Mouse (Mus musculus): Measurements from ENCODE around the gene Slc28a2. TPM values are rescaled to one million over a fixed set of nuclear protein-coding genes. Genes with fewer than 3 reads are reported as not detected.
"Not testable (repeated sequence)": the region's sequence is repeated elsewhere in the genome, so short reads cannot be mapped to it uniquely, and the experiment has no call there.

The Slc28a2 gene
- 0.15 and 0.18 TPM in 2 replicates for polyA plus RNA-seq (2015; fragmentation: Nextera tagmentation; extraction: Ambion mirVana)

DNA sequence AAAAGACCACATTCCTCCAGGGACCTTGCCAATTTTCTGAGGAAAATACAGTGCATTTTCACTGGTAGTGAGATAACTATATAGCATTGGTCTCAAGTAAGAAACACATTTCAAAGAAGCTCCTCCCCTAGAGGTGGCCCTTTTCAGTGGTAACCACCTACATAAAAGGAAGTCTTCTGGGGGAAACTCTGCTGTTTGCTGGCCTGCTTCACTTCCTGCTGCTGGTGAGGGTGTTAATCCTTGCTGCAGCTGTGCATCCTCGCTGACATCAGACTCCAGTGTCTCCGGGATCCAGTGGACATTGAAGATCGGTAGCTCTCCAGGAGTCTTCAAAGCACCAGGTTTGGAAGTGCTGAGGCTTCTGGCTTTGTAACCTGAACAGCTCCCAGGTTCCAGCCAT is at the start of gene Slc28a2:
Gene Slc28a2 (plus strand): TSS at position 278 of the 400 bp plus-strand sequence.
- not testable (repeated sequence) for H3K4me3 ChIP-seq (ENCODE audit: low read length); H3K4me2 ChIP-seq (ENCODE audit: low read length); H3K9ac ChIP-seq (ENCODE audit: low read depth, low read length); ATAC-seq; H3K27ac ChIP-seq (ENCODE audit: low read depth, low read length); H3K36me3 ChIP-seq (ENCODE audit: control insufficient read depth, insufficient read depth, low read length); H3K27me3 ChIP-seq (replicated peaks; ENCODE audit: control insufficient read depth, insufficient read depth, low read length); H3K4me1 ChIP-seq (ENCODE audit: control insufficient read depth, insufficient read depth, low read depth, low read length); H3K9me3 ChIP-seq (ENCODE audit: control insufficient read depth, low read length)
- no CpG with 5 or more reads among the region's 3 CpGs for WGBS

DNA sequence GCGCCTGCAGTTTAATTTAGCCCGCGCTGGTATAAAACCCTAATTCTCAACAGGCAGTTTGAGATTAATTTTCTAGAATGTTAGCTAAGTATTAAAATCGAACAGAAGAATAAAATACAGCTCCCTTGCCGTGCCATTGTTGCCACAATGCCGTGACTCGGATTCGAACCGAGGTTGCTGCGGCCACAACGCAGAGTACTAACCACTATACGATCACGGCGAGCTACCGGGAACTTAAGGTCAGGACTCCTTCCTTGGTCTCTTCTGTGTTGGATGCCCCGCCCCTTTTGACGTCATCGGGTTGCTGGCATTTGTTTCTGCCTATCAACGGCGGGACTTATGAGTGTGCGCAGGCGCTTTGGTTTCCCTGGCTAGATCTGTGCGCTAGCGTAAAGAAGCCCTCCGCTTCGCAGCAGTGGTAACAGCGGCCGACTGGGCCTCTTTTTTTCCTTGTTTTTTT is 49.0 kb upstream of the Slc28a2 start:
- no peaks in the 10 kb centered on the region for H3K27me3 ChIP-seq (replicated peaks; ENCODE audit: control insufficient read depth, insufficient read depth, low read length)
- H3K4me1 ChIP-seq (ENCODE audit: control insufficient read depth, insufficient read depth, low read depth, low read length) = peaks cover 2% of the 10 kb centered on the region
- H3K36me3 ChIP-seq (ENCODE audit: control insufficient read depth, insufficient read depth, low read length) = no peaks in the 10 kb centered on the region
- H3K9ac ChIP-seq (ENCODE audit: low read depth, low read length) = peak overlapping the region; percentile 76
- peak overlapping the region; percentile 65 for H3K4me3 ChIP-seq (ENCODE audit: low read length)
- peak; percentile 91 for ATAC-seq
- no peaks in the 10 kb centered on the region for H3K9me3 ChIP-seq (ENCODE audit: control insufficient read depth, low read length)
- peak overlapping the region; percentile 93 for H3K27ac ChIP-seq (ENCODE audit: low read depth, low read length)
- peak overlapping the region; percentile 55 for H3K4me2 ChIP-seq (ENCODE audit: low read length)
- WGBS = under 1% methylated on average over 28 of the region's 28 CpGs

DNA sequence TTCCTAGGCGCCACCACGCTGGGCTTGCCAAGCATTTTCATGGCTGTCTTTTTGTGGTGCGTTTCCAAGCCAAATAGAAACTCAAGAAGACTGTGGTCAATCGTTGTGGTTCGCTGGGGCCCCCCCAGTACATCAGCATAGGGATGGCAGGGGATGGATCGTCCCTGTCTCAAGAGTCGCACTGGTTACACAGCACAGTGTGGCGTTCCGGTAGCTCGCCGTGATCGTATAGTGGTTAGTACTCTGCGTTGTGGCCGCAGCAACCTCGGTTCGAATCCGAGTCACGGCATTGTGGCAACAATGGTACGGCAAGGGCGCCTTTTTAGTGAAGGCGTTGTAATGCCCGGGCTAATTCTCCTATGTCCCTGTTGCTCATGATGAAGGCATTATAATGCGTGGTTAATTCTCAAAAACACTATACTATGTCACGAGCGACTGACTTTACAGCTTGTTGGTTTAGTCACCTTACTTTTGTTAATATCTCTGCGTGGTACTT is 48.5 kb upstream of the Slc28a2 start:
- Histone ChIP-seq H3K27ac (ENCODE audit: low read depth, low read length) (peak overlapping the region; percentile 93), H3K4me1 (ENCODE audit: control insufficient read depth, insufficient read depth, low read depth, low read length) (peaks cover 2% of the 10 kb centered on the region), H3K27me3 (replicated peaks; ENCODE audit: control insufficient read depth, insufficient read depth, low read length) (no peaks in the 10 kb centered on the region), H3K36me3 (ENCODE audit: control insufficient read depth, insufficient read depth, low read length) (no peaks in the 10 kb centered on the region), H3K4me3 (ENCODE audit: low read length) (peak overlapping the region; percentile 65), H3K9ac (ENCODE audit: low read depth, low read length) (peak overlapping the region; percentile 76), H3K9me3 (ENCODE audit: control insufficient read depth, low read length) (no peaks in the 10 kb centered on the region), H3K4me2 (ENCODE audit: low read length) (peak overlapping the region; percentile 55)
- under 1% methylated on average over 26 of the region's 26 CpGs for WGBS
- peak; percentile 80 for ATAC-seq

DNA sequence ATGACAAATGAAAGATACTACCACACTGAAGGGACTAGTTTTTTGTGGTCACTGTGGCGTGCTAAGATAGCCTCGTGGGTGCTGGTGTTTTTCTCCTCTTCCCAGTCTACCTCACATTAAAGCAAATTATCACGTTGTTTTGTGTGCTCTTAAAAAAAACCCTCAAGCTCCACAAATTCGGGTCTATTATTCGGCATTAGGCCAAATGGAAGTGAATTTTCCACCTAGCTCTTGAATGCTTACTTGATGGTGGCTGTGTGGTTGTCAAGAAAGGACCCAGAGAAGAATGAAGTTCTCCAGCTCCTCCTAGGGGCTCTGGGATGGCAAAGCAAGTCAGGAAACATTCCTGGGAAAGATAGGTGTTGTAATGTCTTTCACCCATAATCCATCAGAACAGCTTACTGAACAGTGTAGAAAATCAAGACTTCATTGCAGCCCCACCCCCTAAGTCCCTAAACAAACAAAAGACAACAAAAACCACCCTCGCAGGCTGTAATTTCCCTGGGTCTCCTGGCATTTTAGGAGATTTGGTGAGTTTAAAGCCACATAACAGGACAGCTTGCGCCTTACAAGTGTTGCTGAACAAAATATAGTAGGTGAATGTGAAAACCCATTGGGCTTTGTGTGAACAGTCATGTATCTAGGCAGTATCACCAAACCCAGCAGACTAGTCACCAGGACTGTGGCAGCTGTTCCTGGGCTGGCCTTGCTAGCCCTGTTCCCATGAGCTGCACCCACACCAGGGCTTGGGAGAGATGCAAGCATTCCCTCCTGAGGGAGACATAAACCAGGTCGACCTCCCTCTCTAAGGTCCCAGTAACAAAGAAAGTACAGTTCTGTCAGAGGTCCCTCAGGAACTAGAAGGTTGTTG is 47.6 kb upstream of the Slc28a2 start:
- peak overlapping the region; percentile 65 for H3K4me3 ChIP-seq (ENCODE audit: low read length)

DNA sequence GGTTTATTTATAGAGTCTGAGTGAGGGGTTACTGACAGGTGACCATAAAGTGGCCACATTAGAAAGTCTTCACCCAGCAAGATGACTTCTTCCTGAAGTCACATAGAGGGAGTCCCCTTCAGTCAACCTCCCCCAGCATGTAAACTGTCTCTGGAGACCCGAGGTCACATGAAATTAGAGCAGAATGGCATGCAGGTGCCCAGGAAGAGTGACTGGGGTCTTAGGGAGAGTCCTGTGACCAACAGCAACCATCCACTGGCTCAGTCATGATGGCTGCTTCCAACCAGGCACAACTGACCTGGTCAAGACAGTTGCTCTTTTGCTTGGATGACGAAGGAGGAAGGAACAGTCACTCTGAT is 47.0 kb upstream of the Slc28a2 start:
- H3K9me3 ChIP-seq (ENCODE audit: control insufficient read depth, low read length) = no peaks in the 10 kb centered on the region
- H3K27ac ChIP-seq (ENCODE audit: low read depth, low read length) = no peak overlapping the region
- no peak overlapping the region for H3K4me3 ChIP-seq (ENCODE audit: low read length)
- H3K4me1 ChIP-seq (ENCODE audit: control insufficient read depth, insufficient read depth, low read depth, low read length) = peaks cover 2% of the 10 kb centered on the region
- H3K9ac ChIP-seq (ENCODE audit: low read depth, low read length) = no peak overlapping the region
- H3K36me3 ChIP-seq (ENCODE audit: control insufficient read depth, insufficient read depth, low read length) = no peaks in the 10 kb centered on the region
- H3K27me3 ChIP-seq (replicated peaks; ENCODE audit: control insufficient read depth, insufficient read depth, low read length) = no peaks in the 10 kb centered on the region
- H3K4me2 ChIP-seq (ENCODE audit: low read length) = no peak overlapping the region
- no peak for ATAC-seq
- 56% methylated on average over 2 of the region's 2 CpGs for WGBS

More for the DNA sequence above, 47.6 kb upstream of the Slc28a2 start:
- H3K36me3 ChIP-seq (ENCODE audit: control insufficient read depth, insufficient read depth, low read length) = no peaks in the 10 kb centered on the region
- peaks cover 2% of the 10 kb centered on the region for H3K4me1 ChIP-seq (ENCODE audit: control insufficient read depth, insufficient read depth, low read depth, low read length)
- H3K27me3 ChIP-seq (replicated peaks; ENCODE audit: control insufficient read depth, insufficient read depth, low read length) = no peaks in the 10 kb centered on the region
- WGBS = 16% methylated on average over 8 of the region's 8 CpGs
- no peak for ATAC-seq
- peak overlapping the region; percentile 3; the same call in 1 of the 2 replicates for H3K9ac ChIP-seq (ENCODE audit: low read depth, low read length)
- H3K27ac ChIP-seq (ENCODE audit: low read depth, low read length) = peak overlapping the region; percentile 93
- no peaks in the 10 kb centered on the region for H3K9me3 ChIP-seq (ENCODE audit: control insufficient read depth, low read length)
- peak overlapping the region; percentile 55 for H3K4me2 ChIP-seq (ENCODE audit: low read length)

DNA sequence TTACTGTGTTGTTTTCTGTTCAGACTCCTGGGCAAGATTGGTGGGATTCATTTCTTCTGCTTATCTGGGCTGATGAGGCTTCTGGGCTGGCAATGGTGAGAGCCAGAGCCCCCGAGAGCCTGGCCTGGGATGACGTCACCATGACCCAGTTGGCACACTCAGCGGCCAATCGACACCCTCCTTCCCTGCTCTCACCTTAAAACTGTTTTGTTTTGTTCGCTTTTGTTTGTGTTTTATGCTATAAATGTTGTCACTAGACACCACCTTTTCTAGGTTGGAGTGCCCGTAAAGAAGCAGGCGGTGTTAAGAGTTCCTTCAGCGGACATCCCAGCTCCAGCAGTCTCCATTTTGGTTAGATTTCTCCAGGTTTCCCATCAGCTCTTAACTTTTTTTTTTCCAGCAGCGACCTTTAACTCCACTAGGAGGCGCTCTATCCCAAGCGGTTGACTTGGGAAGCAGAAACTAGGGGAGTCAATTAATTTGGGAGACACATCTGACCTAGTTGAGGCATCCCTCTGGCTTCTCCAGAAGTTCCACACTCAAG is 45.4 kb upstream of the Slc28a2 start:
- 5% methylated on average over 11 of the region's 11 CpGs for WGBS

DNA sequence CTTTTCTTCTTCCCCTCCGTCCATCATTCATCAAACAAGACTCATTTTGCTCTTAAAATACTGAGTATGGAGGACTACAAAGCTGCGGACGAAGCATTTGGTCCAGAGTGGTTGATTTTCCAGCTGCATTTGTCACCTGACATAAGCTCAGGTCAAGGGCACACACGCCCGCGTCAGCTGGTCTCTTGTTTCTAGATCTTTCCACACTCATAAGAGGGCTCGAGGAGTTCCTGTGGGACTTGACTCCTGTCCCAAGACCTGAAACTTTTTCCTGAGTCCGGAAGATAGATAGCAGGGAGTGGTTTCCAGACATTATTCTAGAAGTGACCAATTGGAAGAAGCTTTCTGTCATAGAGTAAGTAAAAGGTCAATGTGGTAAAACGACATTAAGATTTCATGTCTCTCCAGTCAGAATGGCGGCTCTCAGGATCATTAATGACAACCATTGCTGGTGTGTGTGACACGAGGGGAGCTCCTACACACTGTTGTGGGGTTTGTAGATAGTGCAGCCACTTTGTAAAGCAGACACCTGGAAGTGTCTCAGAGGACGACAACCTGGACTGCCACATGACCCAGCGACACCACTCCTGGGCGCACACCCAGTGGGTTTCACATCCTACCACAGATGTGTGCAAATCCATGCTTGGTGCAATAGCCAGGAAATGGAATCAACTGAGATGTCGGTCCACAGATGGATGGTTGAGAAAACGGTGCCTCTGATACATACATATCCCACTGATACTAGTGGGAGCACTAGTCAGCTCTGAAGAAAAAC is 44.8 kb upstream of the Slc28a2 start:
- Histone ChIP-seq H3K4me1 (ENCODE audit: control insufficient read depth, insufficient read depth, low read depth, low read length) (no peaks in the 10 kb centered on the region), H3K4me3 (ENCODE audit: low read length) (no peak overlapping the region), H3K27me3 (replicated peaks; ENCODE audit: control insufficient read depth, insufficient read depth, low read length) (no peaks in the 10 kb centered on the region), H3K9ac (ENCODE audit: low read depth, low read length) (no peak overlapping the region), H3K9me3 (ENCODE audit: control insufficient read depth, low read length) (no peaks in the 10 kb centered on the region), H3K36me3 (ENCODE audit: control insufficient read depth, insufficient read depth, low read length) (no peaks in the 10 kb centered on the region), H3K27ac (ENCODE audit: low read depth, low read length) (no peak overlapping the region), H3K4me2 (ENCODE audit: low read length) (no peak overlapping the region)
- 77% methylated on average over 16 of the region's 16 CpGs for WGBS
- no peak for ATAC-seq

More for the DNA sequence above, 45.4 kb upstream of the Slc28a2 start:
- Histone ChIP-seq H3K36me3 (ENCODE audit: control insufficient read depth, insufficient read depth, low read length) (no peaks in the 10 kb centered on the region), H3K27me3 (replicated peaks; ENCODE audit: control insufficient read depth, insufficient read depth, low read length) (no peaks in the 10 kb centered on the region), H3K9me3 (ENCODE audit: control insufficient read depth, low read length) (no peaks in the 10 kb centered on the region), H3K4me3 (ENCODE audit: low read length) (peak overlapping the region; percentile 30), H3K4me2 (ENCODE audit: low read length) (peak overlapping the region; percentile 43), H3K9ac (ENCODE audit: low read depth, low read length) (no peak overlapping the region), H3K27ac (ENCODE audit: low read depth, low read length) (no peak overlapping the region), H3K4me1 (ENCODE audit: control insufficient read depth, insufficient read depth, low read depth, low read length) (no peaks in the 10 kb centered on the region; the same call in 1 of the 2 replicates)
- no peak for ATAC-seq

DNA sequence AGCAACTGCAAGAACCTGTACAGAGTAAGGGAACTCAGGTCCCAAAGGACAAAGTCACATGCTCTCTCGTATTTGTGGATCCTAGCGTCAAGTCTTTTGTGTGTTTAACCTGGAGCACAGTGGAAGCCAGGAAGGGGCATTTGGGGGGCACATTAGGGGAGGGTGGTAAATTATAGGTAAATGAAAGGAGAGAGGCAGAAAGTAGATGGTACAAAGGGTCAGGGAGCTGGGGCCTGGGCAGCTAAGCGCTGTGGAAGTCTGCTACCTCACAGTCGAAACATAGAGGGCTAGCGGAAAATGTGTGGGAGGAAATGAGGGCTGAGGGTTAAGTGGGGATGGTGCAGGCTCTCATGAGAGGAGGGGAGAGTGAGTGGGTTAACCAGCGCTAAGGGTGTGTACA is 44.2 kb upstream of the Slc28a2 start:
- no peak for ATAC-seq
- H3K4me1 ChIP-seq (ENCODE audit: control insufficient read depth, insufficient read depth, low read depth, low read length) = no peaks in the 10 kb centered on the region
- no peak overlapping the region for H3K4me2 ChIP-seq (ENCODE audit: low read length)
- H3K36me3 ChIP-seq (ENCODE audit: control insufficient read depth, insufficient read depth, low read length) = no peaks in the 10 kb centered on the region
- 84% methylated on average over 6 of the region's 6 CpGs for WGBS
- H3K9me3 ChIP-seq (ENCODE audit: control insufficient read depth, low read length) = no peaks in the 10 kb centered on the region
- H3K27me3 ChIP-seq (replicated peaks; ENCODE audit: control insufficient read depth, insufficient read depth, low read length) = no peaks in the 10 kb centered on the region
- no peak overlapping the region for H3K4me3 ChIP-seq (ENCODE audit: low read length)
- H3K9ac ChIP-seq (ENCODE audit: low read depth, low read length) = no peak overlapping the region
- H3K27ac ChIP-seq (ENCODE audit: low read depth, low read length) = no peak overlapping the region

DNA sequence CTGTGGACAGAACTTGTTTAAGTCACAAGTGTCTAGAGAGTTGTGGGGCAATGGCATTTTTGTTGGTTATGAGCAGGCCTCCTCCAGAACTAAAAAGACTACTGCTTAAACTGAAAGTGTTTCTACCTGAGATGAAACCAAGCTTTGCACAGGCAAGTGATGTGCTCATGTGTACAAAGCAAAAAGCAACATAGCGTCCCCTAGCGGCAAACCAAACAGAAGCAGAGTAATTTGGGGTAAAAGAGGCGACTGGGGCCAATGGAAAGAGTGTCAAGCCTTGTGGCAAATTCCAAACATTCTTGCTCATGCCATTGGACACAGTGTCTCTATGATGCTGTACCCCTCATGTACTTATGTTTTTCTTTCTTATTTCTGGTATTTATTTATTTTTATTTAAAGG is 41.2 kb upstream of the Slc28a2 start:
- no peaks in the 10 kb centered on the region for H3K27me3 ChIP-seq (replicated peaks; ENCODE audit: control insufficient read depth, insufficient read depth, low read length)
- H3K9ac ChIP-seq (ENCODE audit: low read depth, low read length) = no peak overlapping the region
- ATAC-seq = no peak
- 46% methylated on average over 3 of the region's 3 CpGs for WGBS
- no peaks in the 10 kb centered on the region for H3K4me1 ChIP-seq (ENCODE audit: control insufficient read depth, insufficient read depth, low read depth, low read length)
- H3K4me2 ChIP-seq (ENCODE audit: low read length) = no peak overlapping the region
- no peak overlapping the region for H3K27ac ChIP-seq (ENCODE audit: low read depth, low read length)
- H3K36me3 ChIP-seq (ENCODE audit: control insufficient read depth, insufficient read depth, low read length) = no peaks in the 10 kb centered on the region
- H3K4me3 ChIP-seq (ENCODE audit: low read length) = no peak overlapping the region
- H3K9me3 ChIP-seq (ENCODE audit: control insufficient read depth, low read length) = no peaks in the 10 kb centered on the region

All from hindbrain, embryonic 16.5 days (tissue).